Comparison of ENCODE assay signal across 9 mouse cellular contexts in the genomic region with DNA sequence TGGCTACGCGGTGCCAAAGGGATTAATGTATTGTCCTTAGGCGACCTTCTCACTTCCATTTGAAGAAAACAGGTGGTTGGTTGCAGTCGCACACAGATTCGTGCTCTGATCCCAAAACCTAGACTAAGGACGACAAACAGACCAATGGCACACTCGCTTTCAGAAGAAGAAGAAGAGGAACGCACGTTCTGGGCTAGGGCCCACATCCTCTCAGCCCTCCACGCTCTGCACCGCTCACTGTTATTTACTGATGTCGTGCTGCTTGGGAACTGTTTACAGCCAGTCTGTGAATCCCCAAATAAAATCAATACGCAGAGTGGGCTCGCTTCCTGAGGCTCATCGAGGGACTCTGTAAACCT. TPM values are rescaled to one million over a fixed set of nuclear protein-coding genes. Genes with fewer than 3 reads are reported as not detected.
DNase-seq lines count a peak whose midpoint lies in the region; ATAC-seq and TF ChIP-seq lines count a peak whose summit lies in the region.
"Had no signal": no experiment of that assay in that cellular context is flagged by ENCODE, and none has a peak within 500 bp of the region (broad histone marks: within the 10 kb centered on the region; RNA-seq: fewer than 3 reads in every experiment).

No protein-coding gene starts in this region.

- 27% methylated on average over 15 of the region's 15 CpGs for WGBS in thymus, adult 2 months
- WGBS in liver, embryonic 12.5 days (ENCODE audit: insufficient replicate concordance) = 27% methylated on average over 15 of the region's 15 CpGs
- 19% methylated on average over 15 of the region's 15 CpGs for WGBS in stomach, embryonic 15.5 days

- DNase-seq in frontal cortex, postnatal 36 days (ENCODE audit: low spot score in 2 of 2) = no peak
- DNase-seq in thymus, adult 2 months = no peak
- no peak for DNase-seq in thymus, adult 18-20 months
- no peak for DNase-seq in layer of hippocampus, adult 8-10 months (ENCODE audit: low spot score in 2 of 2)
- no peak for DNase-seq in kidney, adult 18-20 months

- peak overlapping the region; percentile 76 for H3K4me2 ChIP-seq in liver, embryonic 12.5 days
- peak overlapping the region; percentile 61 for H3K4me2 ChIP-seq in stomach, embryonic 15.5 days

- peak overlapping the region; percentile 40; the same call in 1 of the 2 replicates for H3K9ac ChIP-seq in liver, embryonic 12.5 days
- no peak overlapping the region for H3K9ac ChIP-seq in stomach, embryonic 15.5 days

- no peaks in the 10 kb centered on the region for H3K36me3 ChIP-seq in thymus, adult 2 months (ENCODE audit: control insufficient read depth, insufficient read depth, low read length)
- H3K36me3 ChIP-seq in liver, embryonic 12.5 days = no peaks in the 10 kb centered on the region
- H3K36me3 ChIP-seq in stomach, embryonic 15.5 days = no peaks in the 10 kb centered on the region

- H3K4me1 ChIP-seq in thymus, adult 2 months (replicated peaks; ENCODE audit: control insufficient read depth, insufficient read depth, low read length) = peaks cover 7% of the 10 kb centered on the region
- peaks cover 13% of the 10 kb centered on the region; the same call in 1 of the 2 replicates for H3K4me1 ChIP-seq in liver, embryonic 12.5 days
- 0 out of 2 replicates have a peak, but pooled peaks cover 2% of the 10 kb centered on the region for H3K4me1 ChIP-seq in stomach, embryonic 15.5 days

- peak overlapping the region; percentile 28 for H3K4me3 ChIP-seq in thymus, adult 2 months (ENCODE audit: control insufficient read depth, insufficient read depth, low read length)
- H3K4me3 ChIP-seq in liver, embryonic 12.5 days = peak overlapping the region; percentile 44
- H3K4me3 ChIP-seq in stomach, embryonic 15.5 days (replicated peaks) = peak overlapping the region; percentile 30
- H3K4me3 ChIP-seq: myocyte had no signal

- no peaks in the 10 kb centered on the region for H3K27me3 ChIP-seq in thymus, adult 2 months (ENCODE audit: control insufficient read depth, insufficient read depth, low read length)
- H3K27me3 ChIP-seq in liver, embryonic 12.5 days (replicated peaks) = no peaks in the 10 kb centered on the region
- H3K27me3 ChIP-seq in stomach, embryonic 15.5 days (replicated peaks) = no peaks in the 10 kb centered on the region

- no peak for TF ChIP-seq POLR2A in thymus, adult 2 months (IDR thresholded peaks at IDR 0.05; ENCODE audit: control insufficient read depth, extremely low read depth, insufficient read depth, low read length, poor library complexity)

- no peak overlapping the region for H3K27ac ChIP-seq in thymus, adult 2 months (ENCODE audit: control insufficient read depth, insufficient read depth, low read length)
- no peak overlapping the region for H3K27ac ChIP-seq in liver, embryonic 12.5 days
- peak overlapping the region; percentile 71; the same call in 1 of the 2 replicates for H3K27ac ChIP-seq in stomach, embryonic 15.5 days

- H3K9me3 ChIP-seq in liver, embryonic 12.5 days (replicated peaks) = no peaks in the 10 kb centered on the region
- H3K9me3 ChIP-seq in stomach, embryonic 15.5 days = no peaks in the 10 kb centered on the region

- peak; percentile 58 for ATAC-seq in frontal cortex, adult (ENCODE audit: low TSS enrichment)
- ATAC-seq in liver, embryonic 12.5 days = peak; percentile 16; the same call in 1 of the 2 replicates
- 0 out of 2 replicates have a peak, but pooled peaks have one; percentile 9 for ATAC-seq in stomach, embryonic 15.5 days (ENCODE audit: insufficient read depth, low FRiP score, low read depth)

- no peak for TF ChIP-seq CTCF in thymus, adult 2 months (IDR thresholded peaks at IDR 0.05; ENCODE audit: borderline replicate concordance, control insufficient read depth, extremely low read depth, insufficient read depth, low read length, poor library complexity)

RNA-seq across cellular contexts. Expression of gene Map2k6, which starts 18.6 kb away (rescaled TPM):
- 6.7 and 8.1 TPM in 2 replicates for polyA plus RNA-seq in thymus, adult 2 months (2012; rRNA removed)
- 6.5 and 7.1 TPM in 2 replicates for polyA plus RNA-seq in liver, embryonic 12.5 days (2016; fragmentation: Nextera tagmentation; extraction: Ambion mirVana)
- polyA plus RNA-seq in stomach, embryonic 15.5 days (2015; fragmentation: Nextera tagmentation; extraction: Ambion mirVana) = 17.0 and 18.9 TPM in 2 replicates
- total RNA-seq in layer of hippocampus, adult 8-10 months (2022) = 10 to 100 TPM; 28.0 to 37.1 (median 32.3) TPM

RNA-seq across cellular contexts. Expression of gene Abca5, which starts 42.8 kb away (rescaled TPM):
- 0.23 and 0.24 TPM in 2 replicates for polyA plus RNA-seq in thymus, adult 2 months (2012; rRNA removed)
- 0.49 and 0.95 TPM in 2 replicates for polyA plus RNA-seq in liver, embryonic 12.5 days (2016; fragmentation: Nextera tagmentation; extraction: Ambion mirVana)
- 3.2 and 3.7 TPM in 2 replicates for polyA plus RNA-seq in stomach, embryonic 15.5 days (2015; fragmentation: Nextera tagmentation; extraction: Ambion mirVana)
- total RNA-seq in layer of hippocampus, adult 8-10 months (2022) = 10 to 100 TPM; 35.1 to 50.5 (median 39.3) TPM
